Mouse (Mus musculus) liver, adult 2 months (tissue): ENCODE measurements around the gene Nsd1.

Experiments used
- CTCF ChIP-seq: fragments of 200-500 bp; IDR thresholded peaks from 2 replicates; pipeline ENCODE4 v1.5.1; 2011; ENCODE audit warnings: low read depth, low read length, control low read depth
- POLR2A ChIP-seq: fragments of 200-500 bp; IDR thresholded peaks from 2 replicates; pipeline ENCODE4 v1.6.1; 2011; ENCODE audit warnings: low read length, control low read depth; ENCODE audit not compliant: insufficient read depth; ENCODE audit errors: extremely low read depth

DNA sequence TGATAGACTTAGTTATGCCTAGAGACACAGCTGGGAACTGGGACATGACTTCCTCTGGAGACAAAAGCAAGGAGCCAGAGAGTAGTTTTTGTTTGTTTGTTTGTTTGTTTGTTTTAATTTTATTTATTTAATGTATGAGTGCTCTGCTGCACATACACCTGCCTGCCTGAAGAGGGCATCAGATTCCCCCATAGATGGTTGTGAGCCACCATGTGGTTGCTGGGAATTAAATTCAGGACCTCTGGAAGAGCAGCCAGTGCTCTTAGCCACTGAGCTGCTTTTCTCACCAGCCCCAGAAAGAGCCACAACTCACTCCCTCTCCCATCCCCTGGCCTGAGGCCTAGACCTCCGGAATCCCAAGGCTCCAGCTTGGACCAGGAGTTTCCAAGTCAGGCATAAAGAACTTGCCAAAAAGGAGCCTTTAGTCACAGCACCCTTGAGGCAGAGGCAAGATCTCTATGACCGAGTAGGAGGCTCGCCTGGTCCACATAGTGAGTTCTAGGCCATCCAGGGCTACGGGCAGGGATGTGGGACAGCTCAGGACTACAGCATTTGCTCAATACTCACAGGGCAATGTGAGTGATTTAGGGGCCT lies 31.6 kb upstream of the Nsd1 start:
- TF ChIP-seq CTCF (peak; percentile 35; the same call in 1 of the 2 replicates), POLR2A (no peak)
